Mouse (Mus musculus) C2C12 (cell line): Measurements from ENCODE around the gene Bri3bp.
A peak's percentile ranks its signal among the peaks of the same experiment; 100 is the strongest.

ENCODE experiments used
- CEBPB ChIP-seq: IDR thresholded peaks from one replicate; pipeline ENCODE4 v1.6.1; 2011; ENCODE audit warnings: low read depth, mild to moderate bottlenecking, control low read depth, moderate library complexity
- CTCF ChIP-seq: IDR thresholded peaks from one replicate; pipeline ENCODE4 v1.5.1; 2011; ENCODE audit not compliant: control insufficient read depth, insufficient read depth, insufficient read length
- MAX ChIP-seq: IDR thresholded peaks from one replicate; pipeline ENCODE4 v1.6.1; 2011; ENCODE audit warnings: mild to moderate bottlenecking, control low read depth
- MYOD1 ChIP-seq: IDR thresholded peaks from one replicate; pipeline ENCODE4 v1.6.1; 2011; ENCODE audit warnings: low read depth; ENCODE audit not compliant: control insufficient read depth, insufficient read length
- USF1 ChIP-seq: IDR thresholded peaks from one replicate; pipeline ENCODE4 v1.6.1; 2011; ENCODE audit warnings: low read depth, mild to moderate bottlenecking, control low read depth, moderate library complexity

DNA sequence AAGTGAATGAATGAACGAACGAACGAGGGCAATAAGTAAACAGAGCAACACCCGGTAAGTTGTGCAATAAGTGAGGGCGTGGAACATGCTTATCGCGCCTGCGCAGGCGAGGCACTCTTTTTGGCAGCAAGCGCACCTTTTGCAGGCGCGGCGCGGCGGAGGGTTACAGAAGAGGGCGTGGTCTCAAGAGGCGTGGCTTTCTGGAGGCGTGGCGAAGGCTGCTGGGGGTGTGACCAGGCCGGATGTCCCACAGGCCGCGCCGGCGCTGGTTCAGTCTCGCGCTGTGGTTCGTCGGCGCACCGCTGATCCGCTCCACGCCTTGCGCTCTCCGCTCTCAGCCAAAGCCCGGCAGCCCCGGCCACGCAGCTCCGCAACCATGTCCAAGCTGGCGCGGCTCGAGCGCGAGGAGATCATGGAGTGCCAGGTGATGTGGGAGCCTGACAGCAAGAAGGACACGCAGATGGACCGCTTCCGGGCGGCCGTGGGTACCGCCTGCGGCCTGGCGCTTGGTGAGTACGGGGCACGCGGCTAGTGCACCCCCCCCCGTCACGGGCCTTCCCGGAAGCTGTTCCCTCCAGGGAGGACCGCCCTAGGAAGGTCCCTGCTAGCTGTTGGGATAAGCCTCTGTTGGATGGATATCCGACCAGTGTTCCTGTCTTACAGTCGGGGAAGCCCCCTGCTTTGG, 34.4 kb downstream of the Bri3bp start, which contains the start of gene Aacs:
- peak; percentile 93 for TF ChIP-seq MAX
- TF ChIP-seq CTCF = no peak
- TF ChIP-seq MYOD1 = no peak
- no peak for TF ChIP-seq USF1
- TF ChIP-seq CEBPB = peak; percentile 99
